In genomic region chr11:4620017-4620485, GRCm38 (mm10) we compare ENCODE assay signal across 19 mouse cellular contexts. TPM values are rescaled to one million over a fixed set of nuclear protein-coding genes. Genes with fewer than 3 reads are reported as not detected.
DNase-seq lines count a peak whose midpoint lies in the region; ATAC-seq and TF ChIP-seq lines count a peak whose summit lies in the region.
"Had no signal": no experiment of that assay in that cellular context is flagged by ENCODE, and none has a peak within 500 bp of the region (broad histone marks: within the 10 kb centered on the region; RNA-seq: fewer than 3 reads in every experiment).

Gene Gm11032, plus strand, starts transcription at chr11:4620067.

- no peaks in the 10 kb centered on the region for H3K27me3 ChIP-seq in heart, embryonic 11.5 days (ENCODE audit: control insufficient read depth, insufficient read depth, low read length)
- H3K27me3 ChIP-seq in lung, embryonic 14.5 days (ENCODE audit: insufficient read depth, low read length) = no peaks in the 10 kb centered on the region
- no peaks in the 10 kb centered on the region for H3K27me3 ChIP-seq in lung, postnatal 0 days (replicated peaks; ENCODE audit: insufficient read depth, low read length)
- H3K27me3 ChIP-seq: lung, embryonic 15.5 days; midbrain, embryonic 15.5 days had no signal

- 49% methylated on average over 16 of the region's 16 CpGs for whole genome bisulfite sequencing in heart, embryonic 11.5 days (ENCODE audit: insufficient replicate concordance)
- WGBS in lung, embryonic 14.5 days = 56% methylated on average over 16 of the region's 16 CpGs
- 52% methylated on average over 16 of the region's 16 CpGs for whole genome bisulfite sequencing in lung, postnatal 0 days

- no peaks in the 10 kb centered on the region for H3K36me3 ChIP-seq in heart, embryonic 11.5 days (ENCODE audit: control insufficient read depth, insufficient read depth, low read length)
- no peaks in the 10 kb centered on the region for H3K36me3 ChIP-seq in lung, embryonic 14.5 days (ENCODE audit: insufficient read depth)
- H3K36me3 ChIP-seq in lung, postnatal 0 days (ENCODE audit: insufficient read depth, low read length) = no peaks in the 10 kb centered on the region
- H3K36me3 ChIP-seq: lung, embryonic 15.5 days; midbrain, embryonic 15.5 days had no signal

- H3K4me3 ChIP-seq in heart, embryonic 11.5 days (ENCODE audit: low read depth, low read length) = no peak within 1 kb of the TSS; the same call in 1 of the 2 replicates
- no peak within 1 kb of the TSS for H3K4me3 ChIP-seq in lung, embryonic 14.5 days (ENCODE audit: low read depth, low read length)
- no peak within 1 kb of the TSS for H3K4me3 ChIP-seq in lung, postnatal 0 days (ENCODE audit: low read depth, low read length)
- H3K4me3 ChIP-seq: lung, embryonic 15.5 days; midbrain, embryonic 15.5 days had no signal

- DNase-seq in cerebellum, postnatal 14 days = peak; percentile 6 to 15
- DNase-seq in cerebellum, adult 9-10 months = no peak
- DNase-seq in heart, adult 8-10 months (ENCODE audit: low spot score) = no peak
- no peak for DNase-seq in lung, embryonic 14.5 days
- no peak for DNase-seq in lung, postnatal 0 days (ENCODE audit: low spot score)
- peak; percentile 44 to 54 for DNase-seq in right cerebral cortex, postnatal 10 days (ENCODE audit: low spot score in 2 of 2)
- no peak for DNase-seq in adrenal gland, postnatal 10 days
- DNase-seq: adrenal gland, postnatal 25 days; kidney, adult 9 months had no signal

- H3K4me2 ChIP-seq in heart, embryonic 11.5 days = peak within 1 kb of the TSS; percentile 50
- H3K4me2 ChIP-seq in lung, embryonic 14.5 days = no peak within 1 kb of the TSS; the same call in 1 of the 2 replicates
- H3K4me2 ChIP-seq in lung, postnatal 0 days (replicated peaks; ENCODE audit: low read depth, low read length) = no peak within 1 kb of the TSS
- H3K4me2 ChIP-seq: lung, embryonic 15.5 days; midbrain, embryonic 15.5 days had no signal

- no peak within 1 kb of the TSS for H3K27ac ChIP-seq in heart, embryonic 11.5 days (ENCODE audit: low read depth, low read length)
- no peak within 1 kb of the TSS; the same call in 1 of the 2 replicates for H3K27ac ChIP-seq in lung, embryonic 14.5 days (ENCODE audit: low read depth)
- no peak within 1 kb of the TSS for H3K27ac ChIP-seq in lung, postnatal 0 days (ENCODE audit: low read length)
- H3K27ac ChIP-seq: lung, embryonic 15.5 days; midbrain, embryonic 15.5 days had no signal

- peaks cover 4% of the 10 kb centered on the region; the same call in 1 of the 2 replicates for H3K4me1 ChIP-seq in heart, embryonic 11.5 days (ENCODE audit: control insufficient read depth, insufficient read depth, low read length)
- H3K4me1 ChIP-seq in lung, embryonic 14.5 days (ENCODE audit: insufficient read depth) = no peaks in the 10 kb centered on the region
- H3K4me1 ChIP-seq in lung, postnatal 0 days (ENCODE audit: insufficient read depth, low read depth, low read length) = no peaks in the 10 kb centered on the region; the same call in 1 of the 2 replicates
- H3K4me1 ChIP-seq: lung, embryonic 15.5 days; midbrain, embryonic 15.5 days had no signal

- H3K9ac ChIP-seq in heart, embryonic 11.5 days (ENCODE audit: low read depth, low read length) = no peak within 1 kb of the TSS; the same call in 1 of the 2 replicates
- no peak within 1 kb of the TSS for H3K9ac ChIP-seq in lung, embryonic 14.5 days
- H3K9ac ChIP-seq in lung, postnatal 0 days (replicated peaks; ENCODE audit: low read depth) = no peak within 1 kb of the TSS
- H3K9ac ChIP-seq: lung, embryonic 15.5 days; midbrain, embryonic 15.5 days had no signal

- ATAC-seq in heart, embryonic 11.5 days (replicated peaks; ENCODE audit: insufficient number of reproducible peaks, low FRiP score, low TSS enrichment) = no peak
- no peak for ATAC-seq in lung, embryonic 14.5 days (ENCODE audit: insufficient read depth)
- no peak for ATAC-seq in lung, postnatal 0 days
- ATAC-seq: hindbrain, embryonic 16.5 days; midbrain, embryonic 15.5 days had no signal

- TF ChIP-seq EP300 in lung, postnatal 0 days (IDR thresholded peaks at IDR 0.05) = no peak

- no peak for TF ChIP-seq CTCF in lung, embryonic 14.5 days (IDR thresholded peaks at IDR 0.05; ENCODE audit: low read depth)
- TF ChIP-seq CTCF in lung, postnatal 0 days (IDR thresholded peaks at IDR 0.05) = no peak

- H3K9me3 ChIP-seq in heart, embryonic 11.5 days (replicated peaks; ENCODE audit: control insufficient read depth, low read length) = no peaks in the 10 kb centered on the region
- no peaks in the 10 kb centered on the region for H3K9me3 ChIP-seq in lung, embryonic 14.5 days (ENCODE audit: low read depth, low read length)
- H3K9me3 ChIP-seq in lung, postnatal 0 days (ENCODE audit: low read length) = no peaks in the 10 kb centered on the region
- H3K9me3 ChIP-seq: lung, embryonic 15.5 days; midbrain, embryonic 15.5 days had no signal

RNA-seq across cellular contexts. Expression of gene Gm11032, which starts in this region (rescaled TPM):
- polyA plus RNA-seq in heart, embryonic 11.5 days (2014; fragmentation: Nextera tagmentation; extraction: Ambion mirVana) = not detected in 2 replicates
- total RNA-seq in heart, adult 8-10 months (2022) = not detected
- polyA plus RNA-seq in lung, embryonic 14.5 days (2014; fragmentation: Nextera tagmentation; extraction: Ambion mirVana) = not detected in 2 replicates
- not detected in 2 replicates for polyA plus RNA-seq in lung, postnatal 0 days (2015; fragmentation: Nextera tagmentation; extraction: Ambion mirVana)
- not detected for total RNA-seq in adrenal gland, postnatal 10 days (2021)
- total RNA-seq: adrenal gland, postnatal 25 days; granulocyte monocyte progenitor cell, adult 5-6 weeks; liver, adult 2 months; megakaryocyte progenitor cell, adult 5-6 weeks had no signal
- polyA plus RNA-seq: embryonic facial prominence, embryonic 11.5 days; frontal cortex, adult 2 months; hindbrain, embryonic 16.5 days; liver, adult 2 months; lung, embryonic 15.5 days; midbrain, embryonic 15.5 days; urinary bladder, adult 2 months had no signal

Comparison
In these comparisons a context has a peak if more than half of its experiments do, and no peak if none do; other contexts are left out.
1. RNA of gene Gm11032 (polyA plus RNA-seq): not detected in lung, embryonic 14.5 days; not detected in heart, embryonic 11.5 days and not detected in lung, postnatal 0 days; every median in the first group is over 10 times any median in the second.
2. DNase-seq: peak in cerebellum, postnatal 14 days (2 of 2) and right cerebral cortex, postnatal 10 days (2 of 2); none in cerebellum, adult 9-10 months (single experiment), heart, adult 8-10 months (single experiment), lung, embryonic 14.5 days (single experiment), lung, postnatal 0 days (single experiment) and adrenal gland, postnatal 10 days (single experiment).